Mouse (Mus musculus): Measurements from ENCODE around the gene Chmp4b.

Gene Chmp4b

DNA sequence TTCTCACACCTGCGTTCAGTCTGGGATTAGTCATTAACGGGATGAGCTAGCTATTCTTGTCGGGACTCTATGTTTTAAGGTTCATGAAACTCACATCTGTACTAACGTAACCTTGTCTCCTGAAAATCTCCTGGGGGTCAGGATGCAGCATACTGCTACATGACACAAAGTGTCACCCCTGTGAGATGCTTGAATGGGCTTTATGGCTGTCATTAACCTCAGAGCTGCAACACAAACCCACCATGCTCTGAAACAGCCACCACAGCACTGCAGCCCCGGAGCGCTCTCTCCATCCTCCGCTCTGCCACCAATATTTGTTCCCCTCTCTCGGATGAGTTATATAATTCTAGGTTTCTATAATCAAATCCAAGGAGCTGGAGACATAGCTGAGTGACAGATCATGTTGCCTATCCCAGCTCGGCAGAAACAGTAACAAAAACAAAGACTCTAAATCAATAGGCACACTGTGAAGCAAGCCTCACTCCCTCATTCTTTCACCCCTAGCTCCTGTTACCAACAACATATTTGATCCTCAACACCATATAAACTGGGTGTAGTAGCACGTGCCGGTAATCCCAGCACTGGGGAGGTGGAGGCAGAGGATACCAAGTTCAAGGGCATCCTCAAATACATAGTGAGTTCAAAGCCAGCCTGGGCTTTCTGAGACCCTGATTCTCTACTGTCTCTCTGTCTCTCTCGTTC, 67.5 kb downstream of the Chmp4b start:
- DNase-seq (ENCODE audit: low spot score in 2 of 2) = no peak

- no peak for DNase-seq (ENCODE audit: low spot score in 2 of 2)
Measured at GRCm38 (mm10) chr2:154720315-154720714, 68.8 kb downstream of the Chmp4b start.

DNA sequence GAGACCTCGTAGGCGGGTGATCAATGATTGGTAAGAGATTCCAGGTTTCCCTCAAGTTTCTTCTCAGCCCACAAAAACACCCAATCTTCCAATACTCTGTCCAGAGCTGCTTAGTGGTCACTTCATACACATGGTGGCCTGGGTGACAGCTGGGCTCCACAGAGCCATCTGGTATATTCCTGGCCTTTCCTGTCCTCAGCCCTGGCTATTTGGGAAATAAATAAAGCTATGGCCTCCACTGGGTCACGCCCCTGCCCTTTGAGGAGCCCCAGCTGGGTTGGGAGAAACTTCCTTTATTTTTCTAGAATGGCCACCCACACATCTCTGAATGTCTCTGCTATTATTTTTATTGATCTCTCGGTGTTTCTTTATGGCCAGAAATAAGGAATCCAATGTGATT, 72.0 kb downstream of the Chmp4b start:
- no peak for DNase-seq (ENCODE audit: low spot score in 2 of 2)

GRCm38 (mm10) chr2:154729737-154730136, 78.2 kb downstream of the Chmp4b start:
- DNase-seq (ENCODE audit: low spot score in 2 of 2) = no peak

GRCm38 (mm10) chr2:154730841-154731240, 79.3 kb downstream of the Chmp4b start:
- DNase-seq (ENCODE audit: low spot score in 2 of 2) = no peak

DNA sequence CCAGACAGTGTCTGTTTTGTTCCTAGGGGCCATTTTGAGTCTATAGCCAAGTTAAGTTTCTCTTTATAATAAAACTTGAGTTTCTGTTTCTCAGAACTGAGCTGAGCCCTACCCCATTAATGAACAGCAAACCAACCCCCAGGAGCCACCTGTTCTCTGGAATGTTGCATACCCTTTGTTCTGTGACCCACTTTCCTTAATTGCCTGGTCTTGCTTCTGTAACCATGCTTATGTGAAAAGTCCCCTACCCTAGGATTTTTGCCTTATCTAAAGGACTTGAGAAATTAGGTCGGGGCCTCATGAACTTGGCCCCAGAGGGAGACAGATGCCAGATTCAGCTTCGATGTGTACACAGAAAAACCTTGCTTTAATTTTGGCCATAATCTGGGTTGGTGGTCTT, 80.4 kb downstream of the Chmp4b start:
- DNase-seq (ENCODE audit: low spot score in 2 of 2) = no peak

GRCm38 (mm10) chr2:154732503-154733141, 81.1 kb downstream of the Chmp4b start:
- DNase-seq (ENCODE audit: low spot score in 2 of 2) = no peak

GRCm38 (mm10) chr2:154734977-154735376, 83.5 kb downstream of the Chmp4b start:
- no peak for DNase-seq (ENCODE audit: low spot score in 2 of 2)

DNA sequence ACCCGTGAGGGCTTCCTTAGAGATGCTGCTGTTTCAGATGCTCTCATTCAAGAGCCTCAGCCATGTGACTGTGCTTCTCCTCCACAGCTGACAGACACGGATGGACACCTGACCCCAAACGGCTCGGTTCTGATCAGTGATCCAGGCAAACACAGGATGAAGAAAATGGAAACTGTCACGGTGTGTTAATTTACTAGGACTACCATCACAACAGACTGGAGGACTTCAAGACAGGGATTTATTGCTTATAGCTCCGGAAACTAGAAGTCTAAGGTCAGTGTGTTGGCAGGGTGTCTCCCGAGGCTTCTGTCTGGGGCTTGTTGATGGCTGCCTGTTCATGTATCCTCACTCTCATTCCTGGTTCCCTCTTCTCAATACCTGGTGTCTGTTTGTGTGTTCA, 83.9 kb downstream of the Chmp4b start:
- DNase-seq (ENCODE audit: low spot score in 2 of 2) = no peak

DNA sequence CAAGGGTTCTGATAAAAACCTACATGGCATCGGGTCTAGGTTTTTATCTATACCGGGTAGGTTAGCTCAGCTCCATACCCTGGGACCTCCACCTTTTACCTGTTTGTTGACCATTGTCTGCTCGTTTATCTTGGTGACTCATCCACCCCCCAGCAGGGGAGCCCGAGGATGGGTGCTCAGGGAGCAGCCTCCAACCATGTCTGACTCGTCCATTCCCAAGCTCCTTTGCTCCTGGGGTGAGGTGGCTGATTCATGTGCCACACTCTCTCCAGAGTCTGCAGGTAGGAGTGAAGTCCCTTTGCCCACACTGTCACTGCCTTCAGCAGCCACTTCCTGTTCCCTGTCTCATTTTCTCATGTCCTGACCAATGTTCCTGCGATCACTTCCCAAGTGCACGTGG, 84.5 kb downstream of the Chmp4b start:
- peak in 1 of 2 experiments; percentile 10 for DNase-seq (ENCODE audit: low spot score in 2 of 2)

GRCm38 (mm10) chr2:154738621-154739020, 87.1 kb downstream of the Chmp4b start:
- no peak for DNase-seq (ENCODE audit: low spot score in 2 of 2)

- no peak for DNase-seq (ENCODE audit: low spot score in 2 of 2)
Measured at GRCm38 (mm10) chr2:154742911-154743819, 91.7 kb downstream of the Chmp4b start.

DNA sequence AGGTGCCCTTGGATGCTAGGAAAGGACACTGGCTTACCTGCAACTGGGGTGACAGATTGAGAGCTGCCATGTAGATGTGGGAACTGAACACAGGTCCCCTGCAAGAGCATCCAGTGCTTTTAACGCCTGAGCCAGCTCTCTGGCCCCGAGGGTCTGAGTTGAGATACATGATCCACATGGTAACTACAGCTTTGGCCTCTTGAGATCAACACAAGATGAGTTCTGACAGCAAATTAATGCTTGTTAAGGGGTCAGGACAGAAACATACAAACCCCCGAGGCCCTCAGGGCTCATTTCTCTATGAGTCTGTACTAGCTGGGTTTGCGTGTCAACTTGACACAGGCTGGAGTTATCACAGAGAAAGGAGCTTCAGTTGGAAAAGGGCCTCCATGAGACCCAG, 92.4 kb downstream of the Chmp4b start:
- DNase-seq (ENCODE audit: low spot score in 2 of 2) = no peak

Measured in urinary bladder, adult 18-20 months (tissue).